Mouse (Mus musculus) T-helper 1 cell (primary cell): ENCODE data around the gene Sema5b.

Source experiments
- in situ Hi-C: fragments of 300-600 bp; cut with MboI, MseI; formaldehyde crosslinking; loops from one replicate; pipeline ENCODE4 v1.15.1; 2025; ENCODE audit warnings: high pct_unique_total_duplicates

Sema5b gene

DNA sequence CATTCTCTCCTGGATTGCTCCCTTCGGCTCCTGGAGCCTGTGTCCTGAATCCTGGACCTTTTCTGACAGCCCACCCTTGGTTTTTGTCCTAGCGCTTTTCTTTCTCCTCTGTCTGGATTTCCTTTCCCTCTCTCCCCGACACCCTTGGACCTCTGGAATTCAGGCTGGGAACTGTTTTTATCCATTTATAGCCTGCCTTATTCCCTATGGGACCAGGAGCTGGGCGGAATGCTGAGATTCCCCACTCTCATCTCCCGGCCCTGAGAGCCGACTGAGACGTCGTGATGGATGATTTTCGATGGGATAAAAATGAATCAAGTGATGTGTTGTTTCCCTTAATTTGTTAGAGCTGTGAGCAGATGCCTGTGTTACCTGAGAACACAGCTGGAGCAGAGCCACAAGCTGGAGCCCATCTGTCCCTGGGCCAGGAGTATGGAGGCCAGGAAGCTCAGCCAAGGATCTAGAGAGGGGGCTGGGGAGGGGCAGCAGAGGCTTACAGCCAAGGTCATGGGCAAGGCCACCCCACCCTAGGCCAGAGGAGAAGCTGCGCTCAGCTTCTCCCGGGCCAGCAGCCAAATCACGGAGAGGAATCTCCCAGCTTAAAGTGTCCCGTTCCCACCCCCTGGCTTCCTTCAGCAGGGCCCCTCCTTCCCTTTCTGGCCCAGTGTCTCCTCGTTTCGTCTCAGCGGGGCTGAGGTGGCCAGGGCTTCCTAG is 89.7 kb downstream of the Sema5b start:
- in situ Hi-C loops: no loop called here

DNA sequence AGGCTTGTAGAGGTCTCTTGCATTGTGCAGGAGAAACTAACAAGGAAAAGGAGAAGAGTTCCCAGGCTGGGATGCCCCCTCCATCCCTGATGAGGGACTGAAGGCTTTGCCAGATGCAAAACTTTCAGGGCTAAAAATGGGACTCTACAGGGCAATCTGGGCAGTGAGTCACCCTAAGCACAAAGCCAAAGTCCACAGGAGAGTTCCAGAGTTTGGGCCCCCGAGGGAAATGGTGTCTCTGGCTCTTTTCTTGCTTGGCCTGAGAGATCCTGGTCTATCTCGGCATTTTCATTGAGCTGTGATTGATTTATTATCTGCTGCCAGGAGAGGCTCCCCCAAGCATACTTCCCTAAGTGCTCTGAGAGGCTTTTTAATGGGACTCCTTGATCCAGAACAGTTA is 92.1 kb downstream of the Sema5b start:
- in situ Hi-C loops: no loop called here

DNA sequence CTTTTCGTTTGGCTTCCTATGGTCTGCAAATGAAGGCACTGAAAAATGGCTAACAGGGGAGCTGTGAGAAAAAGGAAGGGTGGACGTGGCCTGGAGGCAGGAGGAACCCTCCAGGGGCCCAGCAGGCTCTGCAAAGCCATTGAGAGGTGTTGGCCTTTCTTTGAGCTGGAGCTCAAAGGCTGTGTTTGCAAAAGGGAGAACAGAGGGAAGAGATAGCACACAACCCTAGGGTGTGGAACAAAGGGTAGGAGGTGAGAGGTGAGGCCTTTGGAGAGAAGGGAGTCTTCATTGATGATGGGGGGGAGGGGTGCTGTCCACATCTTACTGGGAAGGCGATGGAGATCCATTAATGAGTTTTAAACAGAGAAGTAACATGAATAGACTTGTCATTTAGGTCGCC is 94.0 kb downstream of the Sema5b start:
- in situ Hi-C loops: no loop called here

DNA sequence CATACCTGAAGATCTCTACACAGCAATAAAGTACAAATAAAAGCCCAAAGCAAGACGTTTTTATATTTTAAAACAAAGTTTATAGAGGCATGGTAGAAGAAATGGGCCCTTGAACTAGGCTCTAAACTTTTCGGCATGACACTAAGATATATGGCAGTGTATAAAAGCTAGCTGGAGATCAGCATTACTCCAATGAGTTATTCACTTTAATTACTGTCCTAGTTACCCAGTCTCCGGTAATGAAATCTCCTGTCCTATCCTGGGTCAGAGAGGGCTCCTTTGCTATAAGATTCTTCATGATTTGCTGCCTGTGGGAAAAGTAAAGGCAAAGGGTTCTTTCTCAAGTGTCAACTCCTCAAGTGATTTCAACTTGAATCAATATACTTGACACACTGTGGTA is 98.6 kb downstream of the Sema5b start:
- in situ Hi-C loops: no loop called here

DNA sequence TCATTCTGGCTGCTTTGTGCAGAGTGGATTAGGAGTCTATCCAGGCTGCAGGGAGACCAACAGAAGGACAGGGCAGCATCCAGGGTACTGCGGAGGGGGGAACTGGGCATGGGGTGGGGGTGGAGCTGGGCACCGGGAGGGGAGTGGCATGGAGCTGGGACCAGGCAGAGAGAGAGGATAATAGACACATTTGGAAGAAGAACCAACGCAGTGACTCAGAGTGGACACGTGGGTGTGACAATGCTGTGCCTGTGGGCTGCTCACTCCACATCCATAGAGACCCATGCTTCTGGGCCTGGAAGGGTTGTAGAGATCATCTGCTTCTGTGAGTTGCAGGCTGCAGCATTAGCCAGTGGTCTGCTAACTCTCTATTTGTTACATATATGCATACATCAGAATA is 107.9 kb downstream of the Sema5b start:
- in situ Hi-C loops: loop anchor here (10.0 kb wide), 1 partner anchor 506 kb away; the partner anchor contains the start of gene Stfa2l1

DNA sequence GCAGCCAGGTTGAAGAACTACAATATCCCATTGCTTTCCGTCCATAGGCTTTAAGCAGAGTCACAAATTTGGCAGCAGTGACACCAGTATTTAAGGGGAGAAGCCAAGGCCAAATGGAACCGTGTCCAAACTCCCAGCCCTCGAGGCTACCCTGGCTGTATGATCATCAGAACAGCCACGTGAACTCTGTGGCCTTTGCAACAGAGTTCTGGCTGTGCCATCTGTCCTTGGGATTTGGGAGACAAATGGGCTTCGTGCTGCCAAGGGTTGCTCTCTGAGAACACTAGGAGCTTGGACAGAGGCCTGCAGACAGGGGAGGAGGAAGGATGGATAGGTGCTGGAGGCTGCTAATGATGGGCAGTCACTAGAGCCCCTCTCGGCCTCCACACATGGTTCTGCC is 111.3 kb downstream of the Sema5b start:
- in situ Hi-C loops: no loop called here

DNA sequence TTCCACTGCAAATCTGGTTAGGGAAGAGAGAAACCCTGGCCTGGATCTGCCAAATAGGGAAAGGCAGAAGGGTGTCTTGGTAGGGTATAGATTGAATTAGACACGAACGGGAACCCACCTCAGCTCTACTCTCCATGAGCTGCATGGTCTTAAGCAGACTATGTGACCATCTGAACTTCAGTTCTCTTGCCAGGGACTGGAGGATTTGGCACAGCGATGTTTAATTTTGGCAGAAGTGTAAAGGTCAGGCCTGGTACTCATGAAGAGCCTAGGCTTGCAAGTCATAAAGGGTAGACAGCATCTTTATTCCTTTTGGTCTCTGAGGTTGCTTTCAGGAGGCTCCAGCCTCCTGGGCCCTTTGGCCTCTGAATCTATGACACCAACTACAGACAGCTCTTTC is 111.8 kb downstream of the Sema5b start:
- in situ Hi-C loops: no loop called here

DNA sequence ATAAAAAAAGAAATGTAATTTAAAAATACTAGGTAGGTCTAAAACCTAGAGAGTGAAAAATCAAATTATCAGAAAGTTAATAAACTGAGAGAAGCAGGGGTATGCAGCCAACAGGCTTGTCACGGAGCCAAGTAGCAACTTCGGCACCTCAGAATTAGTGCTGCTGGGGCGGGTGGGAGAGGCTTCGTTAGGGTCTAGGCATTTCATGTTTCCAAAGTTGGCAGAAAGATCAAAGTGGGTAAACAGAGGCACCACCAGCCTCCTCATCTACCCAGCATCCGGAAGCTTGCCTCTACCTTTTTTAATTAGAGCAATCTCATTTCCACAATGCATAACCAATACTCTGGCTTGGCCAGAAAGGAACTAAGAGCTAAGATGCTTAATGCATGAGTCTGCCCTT is 113.0 kb downstream of the Sema5b start:
- in situ Hi-C loops: no loop called here

DNA sequence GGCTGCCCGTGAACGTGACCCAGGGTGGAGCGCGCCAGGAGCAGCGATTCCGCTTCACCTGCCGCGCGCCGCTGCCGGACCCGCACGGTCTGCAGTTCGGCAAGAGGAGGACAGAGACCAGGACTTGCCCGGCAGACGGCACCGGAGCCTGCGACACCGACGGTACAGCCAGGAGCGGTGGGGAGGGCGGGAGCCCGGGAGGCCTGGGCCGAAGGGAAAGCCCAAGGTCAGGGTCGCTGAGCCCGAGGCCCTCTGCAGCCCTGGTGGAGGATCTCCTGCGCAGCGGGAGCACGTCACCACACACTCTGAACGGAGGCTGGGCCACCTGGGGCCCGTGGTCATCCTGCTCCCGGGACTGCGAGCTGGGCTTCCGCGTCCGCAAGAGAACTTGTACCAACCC is 119.3 kb downstream of the Sema5b start:
- in situ Hi-C loops: no loop called here

DNA sequence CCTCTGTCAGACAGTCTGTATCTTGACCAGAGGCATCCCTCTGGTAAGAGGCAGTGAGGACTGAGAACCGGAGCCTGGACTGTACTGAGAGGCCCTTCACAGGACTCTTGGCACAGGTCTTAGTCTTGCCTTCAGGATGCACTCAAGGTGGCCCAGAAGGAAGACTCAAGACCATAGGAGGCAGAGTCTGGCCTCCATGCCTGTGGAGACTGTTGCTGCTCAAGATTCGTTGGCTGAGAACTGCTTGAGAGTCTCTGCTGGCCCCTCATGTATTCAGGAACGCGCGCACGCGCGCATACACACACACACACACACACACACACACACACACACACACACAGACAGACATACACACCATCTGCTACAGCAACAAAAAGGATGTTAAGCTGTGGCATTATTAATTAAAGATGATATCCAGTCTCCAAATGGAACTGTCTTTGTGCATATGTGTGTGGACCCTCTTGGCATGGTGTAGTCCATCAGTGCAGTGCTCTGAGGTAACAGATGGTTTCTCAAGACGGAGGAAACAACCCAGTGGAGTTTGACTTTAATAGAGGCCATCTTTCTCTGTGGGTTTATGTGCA is 123.0 kb downstream of the Sema5b start:
- in situ Hi-C loops: no loop called here

DNA sequence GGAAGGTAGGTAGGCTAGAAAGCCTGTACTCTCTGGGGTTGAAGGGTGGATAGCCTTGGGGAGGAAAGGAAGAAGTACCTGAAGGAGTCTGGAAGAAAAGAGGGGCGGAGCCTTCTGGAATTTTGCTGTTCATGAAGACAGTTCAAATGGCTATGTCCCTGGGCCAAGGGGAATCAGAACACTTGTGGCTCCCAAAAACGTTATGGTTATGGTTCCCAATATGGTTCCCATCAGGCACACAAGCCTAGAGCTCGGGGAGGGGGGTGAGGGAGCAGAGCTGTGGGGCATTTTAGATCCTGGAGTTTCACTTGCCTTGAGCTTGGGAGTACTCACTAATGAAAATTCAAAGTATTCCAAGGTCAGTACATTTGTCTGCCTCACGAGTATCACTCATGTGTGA is 123.9 kb downstream of the Sema5b start:
- in situ Hi-C loops: no loop called here

DNA sequence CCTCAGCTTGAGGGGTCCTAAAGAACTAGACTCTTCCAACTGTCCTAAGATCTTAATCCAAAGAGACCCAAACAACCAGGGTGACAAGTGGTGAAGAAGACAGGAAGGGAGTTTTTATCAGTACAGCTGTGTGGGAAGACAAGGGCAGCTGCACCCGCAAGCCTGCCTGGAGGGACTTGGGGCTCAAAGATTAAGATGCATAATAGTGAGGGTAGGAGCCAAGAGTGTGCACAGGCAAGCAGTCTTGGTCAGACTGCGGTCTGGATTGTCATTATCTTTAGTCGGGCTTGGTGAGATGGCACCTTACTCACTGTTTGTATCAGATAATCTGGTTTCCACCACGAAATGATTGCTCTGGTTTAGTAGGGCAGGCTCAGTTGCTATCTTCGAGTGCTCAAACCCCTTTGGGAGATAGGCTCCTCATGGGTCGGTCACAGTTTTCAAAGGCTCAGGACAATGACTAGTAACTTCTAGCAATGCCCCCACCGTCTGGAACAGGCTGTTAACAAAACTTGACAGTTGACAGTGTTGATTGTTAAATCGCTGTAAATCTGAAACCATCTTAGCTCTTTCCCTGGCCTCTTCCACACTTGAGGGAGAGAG is 136.7 kb downstream of the Sema5b start:
- in situ Hi-C loops: loop anchor here (25.0 kb wide), 1 partner anchor 1860 kb away; the partner anchor contains the start of genes Gtf2e1 and Rabl3

DNA sequence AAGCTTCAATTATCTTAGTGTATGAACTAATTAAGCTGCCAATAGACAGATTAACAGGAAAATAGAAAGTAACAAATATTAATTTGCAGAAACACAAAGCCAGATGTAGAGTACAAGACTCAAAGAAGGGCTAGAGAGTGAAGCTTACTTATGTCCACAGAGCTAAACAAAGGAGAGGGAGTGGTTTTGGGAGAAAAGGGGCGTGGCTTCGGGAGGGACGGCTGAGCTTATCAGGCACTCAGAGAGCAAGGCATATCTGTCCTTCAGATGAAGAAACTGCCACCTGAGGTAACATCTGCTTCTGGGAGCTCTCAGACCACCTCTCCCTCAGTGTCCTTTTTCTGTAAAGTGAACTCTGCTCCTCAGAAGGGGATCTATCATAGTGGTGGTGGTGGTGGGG is 137.5 kb downstream of the Sema5b start:
- in situ Hi-C loops: loop anchor here (25.0 kb wide), 1 partner anchor 1859 kb away; the partner anchor contains the start of genes Gtf2e1 and Rabl3

DNA sequence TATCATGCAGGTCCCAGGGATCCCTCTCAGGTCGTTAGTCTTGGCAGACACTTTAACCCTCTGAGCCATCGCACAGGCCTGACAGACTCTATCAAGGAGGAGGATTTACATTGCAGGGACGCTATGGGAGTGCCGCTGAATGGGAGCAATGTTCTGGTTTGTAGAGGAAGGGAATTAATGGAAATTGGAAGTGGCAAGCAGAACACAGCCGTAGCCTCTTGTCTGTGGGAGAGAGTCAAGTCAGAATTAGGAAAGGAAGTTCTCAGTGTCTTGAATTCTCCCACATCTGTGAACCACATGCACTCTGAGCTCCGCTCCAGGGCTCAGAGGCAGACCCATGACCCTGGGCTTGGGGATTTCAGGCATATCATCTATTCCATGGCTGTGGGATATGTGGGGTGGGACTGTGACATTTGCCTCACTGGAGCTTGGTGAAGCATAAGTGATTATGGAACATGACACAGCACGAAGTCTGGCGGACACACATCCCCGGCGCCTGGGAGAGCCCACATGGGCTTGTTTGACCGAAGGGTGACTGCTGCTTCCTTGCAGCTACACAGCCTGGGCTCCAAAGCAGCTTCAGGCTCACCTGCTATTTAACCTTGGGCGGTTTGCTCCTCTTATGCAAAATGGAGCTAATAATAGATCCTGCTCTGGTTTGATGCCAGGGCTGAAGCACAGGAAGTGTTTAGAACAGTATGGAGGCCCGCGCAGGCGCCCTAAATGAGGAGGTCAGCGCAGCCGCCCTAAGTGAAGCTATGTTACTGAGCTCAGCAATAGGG is 140.6 kb downstream of the Sema5b start:
- in situ Hi-C loops: loop anchor here (25.0 kb wide), 1 partner anchor 1856 kb away; the partner anchor contains the start of genes Gtf2e1 and Rabl3

DNA sequence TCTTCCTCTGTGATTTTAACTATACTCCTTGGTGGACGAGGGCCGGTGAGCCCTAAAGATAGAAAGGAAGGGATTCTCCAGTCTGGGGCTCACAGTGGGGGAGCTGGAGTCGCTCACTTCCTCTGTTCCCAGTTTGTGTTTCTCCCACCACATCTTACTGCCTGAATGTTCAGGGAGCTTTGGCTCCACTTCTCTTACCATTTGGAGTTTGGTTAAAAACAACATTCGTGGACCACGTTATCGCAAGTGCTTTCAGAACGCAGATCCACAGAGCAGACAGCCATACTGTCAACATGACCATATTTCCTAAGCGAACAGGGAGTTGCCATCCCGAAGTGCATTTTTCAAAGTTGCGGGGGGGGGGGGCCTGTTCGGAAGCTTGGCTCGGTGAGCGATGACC is 144.1 kb downstream of the Sema5b start:
- in situ Hi-C loops: loop anchor here (25.0 kb wide), 1 partner anchor 1852 kb away; the partner anchor contains the start of genes Gtf2e1 and Rabl3

DNA sequence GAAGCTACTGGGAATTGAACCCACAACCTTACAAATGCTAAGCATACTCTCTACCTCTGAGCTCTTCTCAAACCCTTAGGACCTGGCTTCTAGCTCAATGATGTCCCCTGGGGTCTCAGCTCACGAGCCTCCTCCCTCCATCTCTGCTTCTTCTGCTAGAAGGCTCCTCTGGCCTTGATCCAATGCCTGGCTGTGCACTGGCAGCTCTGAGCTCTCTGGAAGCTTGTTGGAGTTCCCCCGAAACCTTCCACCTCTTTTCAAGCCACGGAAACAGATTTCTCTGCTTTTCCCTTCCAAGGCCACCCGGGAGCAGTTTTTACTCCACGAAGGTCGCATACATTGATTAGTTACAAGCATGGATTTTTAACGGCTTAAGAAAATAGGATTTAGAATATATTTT is 145.5 kb downstream of the Sema5b start:
- in situ Hi-C loops: loop anchor here (25.0 kb wide), 1 partner anchor 1851 kb away; the partner anchor contains the start of genes Gtf2e1 and Rabl3

DNA sequence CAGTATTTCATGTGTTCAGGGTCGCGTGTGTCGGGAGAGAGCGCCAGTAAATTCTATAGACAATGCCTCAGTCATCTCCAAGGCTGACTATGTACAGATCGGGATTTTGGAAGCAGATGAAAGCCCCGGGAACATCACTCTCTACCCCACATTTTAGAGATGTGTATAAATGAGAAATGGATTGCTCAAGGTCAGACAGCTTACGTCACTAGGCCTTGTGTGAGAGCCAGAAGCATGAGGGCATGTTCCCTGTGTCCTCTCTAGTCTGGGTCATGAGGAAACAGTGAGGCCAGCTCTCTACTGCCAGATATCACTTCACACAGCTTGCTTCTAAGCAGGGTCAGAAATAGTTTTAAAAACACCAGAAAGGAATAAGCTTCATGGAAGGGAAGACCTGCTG is 150.7 kb downstream of the Sema5b start:
- in situ Hi-C loops: loop anchor here (25.0 kb wide), 1 partner anchor 1846 kb away; the partner anchor contains the start of genes Gtf2e1 and Rabl3

DNA sequence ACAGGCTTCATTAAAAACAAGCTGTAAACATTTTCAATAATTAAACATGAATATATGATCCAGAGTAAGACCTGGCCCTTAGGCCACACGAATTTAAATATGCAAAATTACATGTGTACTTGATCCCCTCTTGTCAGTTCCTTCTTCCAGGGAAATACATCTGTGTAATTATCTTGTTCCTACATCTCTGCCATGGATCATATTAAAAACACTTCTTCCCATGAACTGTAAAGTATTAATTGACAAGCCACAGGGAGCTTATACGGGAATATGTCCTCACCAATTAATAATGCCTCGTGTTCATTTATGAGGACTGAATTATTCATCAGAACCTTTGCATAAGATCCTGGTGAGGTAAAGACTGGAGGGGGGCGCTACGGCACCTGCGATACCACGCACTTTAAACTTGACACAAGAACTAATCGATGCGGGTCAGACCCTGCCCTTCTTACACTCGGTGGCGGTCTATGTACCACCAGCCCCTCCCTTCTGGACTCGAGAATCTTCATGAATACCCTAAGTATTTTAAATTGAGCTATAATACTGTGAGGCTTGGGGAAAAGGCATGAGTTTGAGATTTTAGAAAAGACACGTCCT is 153.4 kb downstream of the Sema5b start:
- in situ Hi-C loops: loop anchor here (25.0 kb wide), 1 partner anchor 1843 kb away; the partner anchor contains the start of genes Gtf2e1 and Rabl3

DNA sequence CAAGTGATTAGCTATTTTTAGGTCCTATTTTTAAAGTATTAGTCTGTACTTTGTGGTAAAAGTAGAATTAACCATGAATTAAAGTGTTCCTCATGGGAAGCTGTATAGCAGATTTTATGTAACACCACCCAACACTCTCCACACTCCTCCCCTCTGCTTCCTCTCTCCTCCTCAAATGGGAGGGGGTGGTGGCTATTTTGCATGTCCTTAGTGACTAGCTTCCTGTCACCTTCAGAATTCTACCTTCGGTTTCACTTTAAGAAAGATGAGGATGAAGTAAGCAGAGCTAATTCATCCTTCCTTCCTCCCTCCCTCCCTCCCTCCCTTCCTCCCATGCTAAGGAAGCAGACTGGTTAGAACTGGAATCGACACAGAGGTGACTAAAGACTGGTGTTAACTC is 155.2 kb downstream of the Sema5b start:
- in situ Hi-C loops: loop anchor here (25.0 kb wide), 1 partner anchor 1841 kb away; the partner anchor contains the start of genes Gtf2e1 and Rabl3

DNA sequence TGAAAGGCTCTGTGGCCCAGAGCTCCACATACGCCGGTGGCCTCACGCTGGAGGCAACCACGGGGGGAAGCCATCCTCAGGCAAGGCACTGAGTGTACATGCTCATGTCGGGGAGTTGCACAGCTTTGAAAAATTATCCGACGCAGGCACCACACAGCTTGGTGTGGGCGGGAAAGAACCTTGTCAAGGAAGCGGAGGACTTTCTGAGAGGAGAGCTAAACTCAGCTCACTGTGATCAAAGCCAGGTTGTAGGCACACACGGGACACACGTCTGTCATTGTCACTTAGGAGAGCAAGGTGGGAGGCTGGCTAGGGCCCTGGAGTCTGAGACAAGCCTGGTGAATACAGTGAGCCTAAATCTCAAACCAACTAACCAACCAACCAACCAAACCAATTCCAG is 160.9 kb downstream of the Sema5b start:
- in situ Hi-C loops: no loop called here
